Mouse (Mus musculus) mammary gland, adult 2 months (tissue): ENCODE measurements around the gene Gm3667. TPM values are rescaled to one million over a fixed set of nuclear protein-coding genes. Genes with fewer than 3 reads are reported as not detected.

Source experiments
- polyA plus RNA-seq: library from polyadenylated mRNA; depleted of rRNA; stranded (reverse); fragments of >200 nt; gene quantifications from 2 replicates; pipeline ENCODE4 v1.2.3, GENCODE M21; 2012; ENCODE audit warnings: low replicate concordance; rRNA removed

The Gm3667 gene
- polyA plus RNA-seq, result 0.37 TPM in 1 of 2 replicates, not detected in the other

DNA sequence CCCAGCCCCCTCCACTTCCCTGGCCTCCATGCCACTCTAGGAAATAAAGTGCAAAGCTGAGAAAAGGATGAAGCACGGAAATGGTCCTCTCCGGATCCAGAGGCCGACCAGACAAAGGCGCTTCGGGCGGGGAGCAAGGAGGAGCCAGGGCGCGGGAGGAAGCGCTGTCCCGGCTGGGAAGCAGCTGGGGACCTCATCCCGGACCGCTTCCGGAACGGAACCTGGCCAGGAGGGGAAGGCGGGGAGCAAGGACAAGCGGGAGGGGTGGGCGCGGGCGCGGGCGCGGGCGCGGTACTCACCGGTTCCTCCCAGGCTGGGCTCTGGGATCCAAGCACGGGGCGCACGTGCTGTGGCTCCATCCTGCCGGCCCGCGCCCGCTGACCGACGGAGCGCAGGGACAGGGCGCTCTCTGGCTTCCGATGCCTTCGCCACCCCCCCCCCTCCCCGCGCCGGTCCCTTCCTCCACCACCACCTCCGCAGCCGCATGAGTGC lies at the start of gene Gm3667:
Gm3667 (minus strand) TSS at position 442 of the 492 bp plus-strand sequence.

DNA sequence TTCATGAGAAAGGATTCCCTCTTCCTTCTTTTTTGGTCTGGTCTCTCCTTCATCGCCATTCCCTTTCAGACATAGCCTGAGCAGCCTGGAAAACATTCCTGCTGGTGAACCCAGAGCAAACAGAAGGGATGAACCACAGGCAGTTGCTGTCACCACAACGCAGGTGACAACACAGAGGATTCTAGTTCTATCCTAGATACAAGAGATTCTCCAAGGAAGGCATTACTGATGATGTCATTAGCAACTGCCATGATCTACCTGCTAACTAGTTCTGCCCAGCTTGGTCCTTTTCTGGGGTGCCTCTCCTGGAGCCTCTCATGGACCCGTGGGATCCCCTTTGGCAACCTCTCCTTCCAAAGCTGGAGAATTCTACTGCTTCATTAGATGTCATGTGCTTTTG lies 49.6 kb downstream of the Gm3667 start, which contains the start of gene Gm3642:
Gm3642 (minus strand) TSS at position 101 of the 400 bp plus-strand sequence.

Other genes with a start within 250 kb of the Gm3667 start
- not detected in 2 replicates for gene Gm10251, start 205.8 kb downstream of the Gm3667 start, polyA plus RNA-seq
- not detected in 2 replicates for gene Gm8050, start 169.7 kb downstream of the Gm3667 start, polyA plus RNA-seq
- gene Gm3636, start 147.6 kb downstream of the Gm3667 start, polyA plus RNA-seq, result 0.30 and 0.69 TPM in 2 replicates
- gene Gm8362, start 115.6 kb downstream of the Gm3667 start, polyA plus RNA-seq, result not detected in 2 replicates
- not detected in 2 replicates for gene Gm3642, start 49.7 kb downstream of the Gm3667 start, polyA plus RNA-seq
- not detected in 2 replicates for gene Gm6356, start 83.9 kb upstream of the Gm3667 start, polyA plus RNA-seq
- gene Gm10406, start 137.5 kb upstream of the Gm3667 start, polyA plus RNA-seq, result 0.14 TPM in 1 of 2 replicates, not detected in the other
- gene Gm3685, start 155.0 kb upstream of the Gm3667 start, polyA plus RNA-seq, result not detected in 2 replicates
- 0.13 TPM in 1 of 2 replicates, not detected in the other for gene Gm3696, start 210.7 kb upstream of the Gm3667 start, polyA plus RNA-seq
- not detected in 2 replicates for gene Gm6676, start 235.4 kb upstream of the Gm3667 start, polyA plus RNA-seq